Mouse (Mus musculus): Measurements from ENCODE around the gene Xab2. TPM values are rescaled to one million over a fixed set of nuclear protein-coding genes. Genes with fewer than 3 reads are reported as not detected.

Gene Xab2
- polyA plus RNA-seq, 1 experiment from 2014 or later = 56.1 TPM

DNA sequence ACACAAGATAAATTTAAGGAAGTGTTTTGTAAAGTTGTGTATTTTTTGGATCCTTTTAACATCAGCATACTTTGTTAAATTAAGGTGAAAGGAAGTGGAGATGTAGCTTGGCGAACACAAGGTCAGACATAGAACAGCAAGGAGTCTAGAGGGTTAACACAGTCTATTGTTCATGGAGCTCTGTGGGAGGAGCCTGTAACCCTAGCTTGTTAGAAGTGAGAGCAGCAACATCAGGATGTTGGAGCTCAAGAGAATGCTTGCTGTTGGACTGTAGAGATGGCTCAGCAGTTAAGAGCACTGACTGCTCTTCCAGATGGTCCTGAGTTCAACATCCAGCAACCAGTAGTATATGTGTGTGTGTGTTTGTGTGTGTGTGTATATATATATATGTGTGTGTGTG lies 27.9 kb upstream of the Xab2 start:
- Histone ChIP-seq H3K9me3 (ENCODE audit: control insufficient read depth, low read length) (no peaks in the 10 kb centered on the region), H3K27ac (ENCODE audit: low read length) (no peak overlapping the region), H3K27me3 (ENCODE audit: control insufficient read depth, insufficient read depth, low read depth, low read length) (no peaks in the 10 kb centered on the region), H3K4me1 (replicated peaks; ENCODE audit: control insufficient read depth, insufficient read depth, low read length) (no peaks in the 10 kb centered on the region), H3K36me3 (ENCODE audit: control insufficient read depth, insufficient read depth, low read length) (no peaks in the 10 kb centered on the region), H3K9ac (ENCODE audit: low read length) (no peak overlapping the region), H3K4me3 (ENCODE audit: low read length) (no peak overlapping the region), H3K4me2 (ENCODE audit: low read depth, low read length) (no peak overlapping the region)
- no peak for ATAC-seq (ENCODE audit: low read depth)
- 45% methylated on average over 1 of the region's 1 CpGs for WGBS

DNA sequence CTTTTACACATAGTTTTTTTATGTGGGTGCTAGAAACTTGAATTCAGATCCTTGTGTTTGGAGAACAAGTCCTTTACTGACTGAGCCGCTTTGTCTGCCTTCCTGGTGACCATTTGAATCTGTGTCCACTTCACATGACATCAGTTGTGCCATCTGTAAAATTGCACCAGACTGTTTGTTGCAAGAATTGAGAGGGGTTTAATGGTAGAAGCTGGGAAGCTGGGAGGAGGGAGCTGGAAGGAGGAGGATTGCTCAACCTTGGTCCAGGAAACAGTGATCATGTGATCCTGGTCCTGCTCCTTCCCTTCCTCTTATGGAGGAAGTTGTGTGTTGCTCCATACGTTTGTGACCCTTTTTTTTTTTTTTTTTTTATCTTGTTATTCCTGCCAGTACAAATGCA lies 27.2 kb upstream of the Xab2 start:
- WGBS = 51% methylated on average over 2 of the region's 2 CpGs
- no peak overlapping the region for H3K27ac ChIP-seq (ENCODE audit: low read length)
- no peak overlapping the region for H3K4me3 ChIP-seq (ENCODE audit: low read length)
- no peak overlapping the region for H3K4me2 ChIP-seq (ENCODE audit: low read depth, low read length)
- no peaks in the 10 kb centered on the region for H3K36me3 ChIP-seq (ENCODE audit: control insufficient read depth, insufficient read depth, low read length)
- H3K9ac ChIP-seq (ENCODE audit: low read length) = no peak overlapping the region
- no peaks in the 10 kb centered on the region for H3K4me1 ChIP-seq (replicated peaks; ENCODE audit: control insufficient read depth, insufficient read depth, low read length)
- no peaks in the 10 kb centered on the region for H3K9me3 ChIP-seq (ENCODE audit: control insufficient read depth, low read length)
- ATAC-seq (ENCODE audit: low read depth) = no peak
- no peaks in the 10 kb centered on the region for H3K27me3 ChIP-seq (ENCODE audit: control insufficient read depth, insufficient read depth, low read depth, low read length)

GRCm38 (mm10) chr8:3647561-3647960 lies 26.4 kb upstream of the Xab2 start:
- WGBS = 64% methylated on average over 4 of the region's 4 CpGs
- no peak overlapping the region for H3K9ac ChIP-seq (ENCODE audit: low read length)
- no peaks in the 10 kb centered on the region for H3K9me3 ChIP-seq (ENCODE audit: control insufficient read depth, low read length)
- no peaks in the 10 kb centered on the region for H3K36me3 ChIP-seq (ENCODE audit: control insufficient read depth, insufficient read depth, low read length)
- no peaks in the 10 kb centered on the region for H3K4me1 ChIP-seq (replicated peaks; ENCODE audit: control insufficient read depth, insufficient read depth, low read length)
- no peak for ATAC-seq (ENCODE audit: low read depth)
- no peaks in the 10 kb centered on the region for H3K27me3 ChIP-seq (ENCODE audit: control insufficient read depth, insufficient read depth, low read depth, low read length)
- H3K27ac ChIP-seq (ENCODE audit: low read length) = no peak overlapping the region
- H3K4me2 ChIP-seq (ENCODE audit: low read depth, low read length) = no peak overlapping the region
- no peak overlapping the region for H3K4me3 ChIP-seq (ENCODE audit: low read length)

DNA sequence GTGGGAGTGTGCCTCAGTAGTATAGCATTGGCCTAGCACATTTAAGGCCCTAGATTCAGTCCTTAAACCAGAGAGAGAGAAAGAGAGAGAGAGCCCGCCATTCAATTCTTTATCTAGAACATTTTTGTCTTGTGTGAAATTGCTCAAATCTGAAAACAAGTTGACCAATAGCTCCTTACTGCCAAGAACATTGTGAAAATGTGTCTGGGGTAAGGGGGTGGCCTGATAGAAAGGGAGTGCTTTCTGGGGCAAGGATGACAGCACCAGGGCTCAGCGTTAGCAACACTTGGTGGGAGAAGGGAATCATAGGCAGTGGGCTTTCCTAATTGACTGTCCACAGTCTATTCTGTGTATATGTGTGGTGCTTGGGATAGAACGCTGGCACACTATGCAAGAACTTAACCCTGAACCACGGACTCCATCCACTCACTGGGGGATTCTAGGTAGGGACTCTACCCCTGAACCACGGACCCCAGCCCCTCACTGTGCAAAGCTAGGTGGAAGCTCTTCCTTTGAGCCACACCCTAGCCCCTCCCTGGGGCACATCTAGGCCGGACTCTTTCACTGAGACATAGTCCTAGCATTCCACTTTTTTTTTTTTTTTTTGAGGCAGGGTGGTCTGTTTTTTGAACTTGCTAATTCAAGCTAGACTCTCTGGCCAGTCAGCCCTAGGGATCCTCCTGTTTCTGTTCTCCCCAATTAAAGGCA lies 25.9 kb upstream of the Xab2 start:
- Histone ChIP-seq H3K4me3 (ENCODE audit: low read length) (no peak overlapping the region), H3K4me2 (ENCODE audit: low read depth, low read length) (no peak overlapping the region), H3K9me3 (ENCODE audit: control insufficient read depth, low read length) (no peaks in the 10 kb centered on the region), H3K27ac (ENCODE audit: low read length) (no peak overlapping the region), H3K4me1 (replicated peaks; ENCODE audit: control insufficient read depth, insufficient read depth, low read length) (no peaks in the 10 kb centered on the region), H3K9ac (ENCODE audit: low read length) (no peak overlapping the region), H3K27me3 (ENCODE audit: control insufficient read depth, insufficient read depth, low read depth, low read length) (no peaks in the 10 kb centered on the region), H3K36me3 (ENCODE audit: control insufficient read depth, insufficient read depth, low read length) (no peaks in the 10 kb centered on the region)
- WGBS = 75% methylated on average over 6 of the region's 6 CpGs
- no peak for ATAC-seq (ENCODE audit: low read depth)

GRCm38 (mm10) chr8:3645804-3646203 lies 24.7 kb upstream of the Xab2 start:
- no peak overlapping the region for H3K27ac ChIP-seq (ENCODE audit: low read length)
- H3K9me3 ChIP-seq (ENCODE audit: control insufficient read depth, low read length) = no peaks in the 10 kb centered on the region
- WGBS = 13% methylated on average over 5 of the region's 5 CpGs

DNA sequence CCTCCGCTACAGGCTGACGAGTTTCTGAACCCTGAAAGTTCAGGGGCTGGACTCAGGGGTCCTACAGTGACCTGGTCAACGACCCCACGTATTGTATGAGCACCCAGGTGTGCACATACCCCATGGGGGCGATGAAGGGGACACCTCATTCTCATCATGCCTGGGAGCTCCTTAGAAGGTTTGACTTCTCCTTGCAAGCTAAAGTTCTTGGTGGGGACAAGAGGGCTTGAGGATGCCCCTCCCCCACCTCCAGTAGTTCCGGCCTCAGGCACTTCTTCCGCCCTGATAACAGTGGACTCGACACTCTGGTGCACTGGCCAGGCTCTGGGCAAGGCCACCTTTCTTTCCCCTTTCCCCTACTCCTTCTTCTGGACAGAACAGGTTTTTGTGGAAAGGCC lies 10.4 kb upstream of the Xab2 start:
- WGBS = 8% methylated on average over 8 of the region's 8 CpGs

More at GRCm38 (mm10) chr8:3645804-3646203, 24.7 kb upstream of the Xab2 start:
- Histone ChIP-seq H3K4me3 (ENCODE audit: low read length) (no peak overlapping the region), H3K36me3 (ENCODE audit: control insufficient read depth, insufficient read depth, low read length) (no peaks in the 10 kb centered on the region), H3K9ac (ENCODE audit: low read length) (no peak overlapping the region), H3K4me1 (replicated peaks; ENCODE audit: control insufficient read depth, insufficient read depth, low read length) (no peaks in the 10 kb centered on the region), H3K27me3 (ENCODE audit: control insufficient read depth, insufficient read depth, low read depth, low read length) (no peaks in the 10 kb centered on the region), H3K4me2 (ENCODE audit: low read depth, low read length) (no peak overlapping the region)
- peak; percentile 41; the same call in 1 of the 2 replicates for ATAC-seq (ENCODE audit: low read depth)

GRCm38 (mm10) chr8:3630647-3631477 lies 9.7 kb upstream of the Xab2 start, which contains the start of gene Stxbp2:
Gene Stxbp2 (plus strand): TSS chr8:3630955.
- 4% methylated on average over 47 of the region's 47 CpGs for WGBS
- Histone ChIP-seq H3K9me3 (ENCODE audit: control insufficient read depth, low read length) (no peaks in the 10 kb centered on the region), H3K4me1 (replicated peaks; ENCODE audit: control insufficient read depth, insufficient read depth, low read length) (peaks cover 7% of the 10 kb centered on the region; the same call in 1 of the 2 replicates), H3K9ac (ENCODE audit: low read length) (peak within 1 kb of the TSS; percentile 71), H3K27ac (ENCODE audit: low read length) (peak within 1 kb of the TSS; percentile 17), H3K36me3 (ENCODE audit: control insufficient read depth, insufficient read depth, low read length) (peaks cover 6% of the 10 kb centered on the region), H3K4me2 (ENCODE audit: low read depth, low read length) (peak within 1 kb of the TSS; percentile 85), H3K4me3 (ENCODE audit: low read length) (peak within 1 kb of the TSS; percentile 73), H3K27me3 (ENCODE audit: control insufficient read depth, insufficient read depth, low read depth, low read length) (peaks cover 2% of the 10 kb centered on the region; the same call in 1 of the 2 replicates)
- peak; percentile 92 for ATAC-seq (ENCODE audit: low read depth)

More for the DNA sequence above, 10.4 kb upstream of the Xab2 start:
- peak overlapping the region; percentile 71 for H3K9ac ChIP-seq (ENCODE audit: low read length)
- no peaks in the 10 kb centered on the region for H3K9me3 ChIP-seq (ENCODE audit: control insufficient read depth, low read length)
- H3K4me2 ChIP-seq (ENCODE audit: low read depth, low read length) = peak overlapping the region; percentile 85
- peak overlapping the region; percentile 17 for H3K27ac ChIP-seq (ENCODE audit: low read length)
- H3K36me3 ChIP-seq (ENCODE audit: control insufficient read depth, insufficient read depth, low read length) = peaks cover 6% of the 10 kb centered on the region
- ATAC-seq (ENCODE audit: low read depth) = peak; percentile 60
- H3K27me3 ChIP-seq (ENCODE audit: control insufficient read depth, insufficient read depth, low read depth, low read length) = peaks cover 2% of the 10 kb centered on the region; the same call in 1 of the 2 replicates
- peak overlapping the region; percentile 73 for H3K4me3 ChIP-seq (ENCODE audit: low read length)
- H3K4me1 ChIP-seq (replicated peaks; ENCODE audit: control insufficient read depth, insufficient read depth, low read length) = peaks cover 7% of the 10 kb centered on the region; the same call in 1 of the 2 replicates

- no peak overlapping the region for H3K9ac ChIP-seq (ENCODE audit: low read length)
- no peak overlapping the region for H3K4me2 ChIP-seq (ENCODE audit: low read depth, low read length)
- no peak for ATAC-seq (ENCODE audit: low read depth)
- H3K4me3 ChIP-seq (ENCODE audit: low read length) = no peak overlapping the region
- H3K27ac ChIP-seq (ENCODE audit: low read length) = no peak overlapping the region
- H3K27me3 ChIP-seq (ENCODE audit: control insufficient read depth, insufficient read depth, low read depth, low read length) = peaks cover 2% of the 10 kb centered on the region; the same call in 1 of the 2 replicates
- 22% methylated on average over 5 of the region's 5 CpGs for WGBS
- peaks cover 7% of the 10 kb centered on the region; the same call in 1 of the 2 replicates for H3K4me1 ChIP-seq (replicated peaks; ENCODE audit: control insufficient read depth, insufficient read depth, low read length)
- no peaks in the 10 kb centered on the region for H3K9me3 ChIP-seq (ENCODE audit: control insufficient read depth, low read length)
- no peaks in the 10 kb centered on the region for H3K36me3 ChIP-seq (ENCODE audit: control insufficient read depth, insufficient read depth, low read length)
Measured at GRCm38 (mm10) chr8:3628014-3628413, 6.9 kb upstream of the Xab2 start.

DNA sequence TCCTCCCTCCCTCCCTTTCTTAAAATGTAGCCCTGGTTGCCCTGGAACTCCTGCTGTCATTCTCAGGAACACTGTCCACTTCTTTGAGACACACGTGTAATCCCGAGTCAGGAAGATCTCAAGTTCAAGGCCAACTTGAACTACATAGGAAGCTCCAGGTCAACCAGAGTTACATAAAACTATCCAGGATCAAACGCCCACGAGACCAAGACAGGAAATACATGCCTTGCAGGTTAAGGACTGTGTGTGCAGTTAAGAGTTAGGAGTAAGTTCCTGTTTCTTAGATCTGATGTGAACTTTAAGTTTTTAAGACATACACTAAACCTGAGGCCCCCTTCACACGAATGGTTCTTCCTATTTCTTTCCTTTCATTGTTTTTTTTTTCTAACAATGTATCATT lies 5.9 kb upstream of the Xab2 start:
- Histone ChIP-seq H3K27ac (ENCODE audit: low read length) (no peak overlapping the region), H3K4me1 (replicated peaks; ENCODE audit: control insufficient read depth, insufficient read depth, low read length) (peaks cover 11% of the 10 kb centered on the region), H3K4me3 (ENCODE audit: low read length) (no peak overlapping the region), H3K27me3 (ENCODE audit: control insufficient read depth, insufficient read depth, low read depth, low read length) (peaks cover 2% of the 10 kb centered on the region; the same call in 1 of the 2 replicates), H3K9me3 (ENCODE audit: control insufficient read depth, low read length) (no peaks in the 10 kb centered on the region), H3K36me3 (ENCODE audit: control insufficient read depth, insufficient read depth, low read length) (no peaks in the 10 kb centered on the region), H3K4me2 (ENCODE audit: low read depth, low read length) (no peak overlapping the region), H3K9ac (ENCODE audit: low read length) (no peak overlapping the region)
- ATAC-seq (ENCODE audit: low read depth) = no peak
- WGBS = 47% methylated on average over 5 of the region's 5 CpGs
